Mouse (Mus musculus): Measurements from ENCODE around the gene Sparc. TPM values are rescaled to one million over a fixed set of nuclear protein-coding genes. Genes with fewer than 3 reads are reported as not detected.

The Sparc gene
- total and polyA plus RNA-seq, 2 experiments = 28.0 to 110 TPM

DNA sequence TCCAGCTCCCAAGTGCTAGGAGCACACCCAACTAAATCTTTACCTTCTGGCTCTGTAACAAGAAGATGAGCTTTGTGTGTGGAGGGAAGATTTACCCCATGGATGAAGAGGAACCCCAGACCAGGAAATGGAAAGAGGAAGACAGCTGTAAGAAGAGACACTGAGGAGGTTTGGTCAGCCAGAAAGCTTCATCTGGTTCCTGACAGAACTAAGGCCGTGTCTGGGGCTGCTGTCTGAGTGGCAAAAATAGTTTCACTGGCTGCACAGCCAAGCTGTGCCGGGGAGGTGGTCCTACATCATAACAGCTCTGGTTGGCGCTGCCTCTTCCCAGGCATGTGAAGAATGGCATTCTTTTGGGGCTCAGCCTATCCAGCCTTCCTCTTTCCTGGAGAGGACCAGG, 10.0 kb upstream of the Sparc start:
- no peak for DNase-seq (ENCODE audit: extremely low read depth, low read depth, low spot score)
- Histone ChIP-seq H3K27me3 (ENCODE audit: control insufficient read depth, insufficient read depth, low read length) (no peaks in the 10 kb centered on the region), H3K4me1 (ENCODE audit: control insufficient read depth, insufficient read depth, low read length) (peaks cover 7% of the 10 kb centered on the region), H3K9ac (ENCODE audit: low read depth, low read length) (no peak overlapping the region), H3K79me2 (ENCODE audit: control insufficient read depth, insufficient read depth, low read length) (no peaks in the 10 kb centered on the region), H3K27ac (replicated peaks; ENCODE audit: insufficient read depth, low read depth, low read length) (no peak overlapping the region), H3K4me3 (ENCODE audit: insufficient read depth, low read depth, low read length) (no peak overlapping the region), H3K36me3 (ENCODE audit: control insufficient read depth, insufficient read depth, low read length) (no peaks in the 10 kb centered on the region)
- WGBS = 75% methylated on average over 3 of the region's 3 CpGs
- no peak for TF ChIP-seq POLR2A (IDR thresholded peaks at IDR 0.05; ENCODE audit: extremely low read depth, insufficient read depth, low read length)
- no peak for TF ChIP-seq CTCF (IDR thresholded peaks at IDR 0.05; ENCODE audit: low read depth, low read length)

DNA sequence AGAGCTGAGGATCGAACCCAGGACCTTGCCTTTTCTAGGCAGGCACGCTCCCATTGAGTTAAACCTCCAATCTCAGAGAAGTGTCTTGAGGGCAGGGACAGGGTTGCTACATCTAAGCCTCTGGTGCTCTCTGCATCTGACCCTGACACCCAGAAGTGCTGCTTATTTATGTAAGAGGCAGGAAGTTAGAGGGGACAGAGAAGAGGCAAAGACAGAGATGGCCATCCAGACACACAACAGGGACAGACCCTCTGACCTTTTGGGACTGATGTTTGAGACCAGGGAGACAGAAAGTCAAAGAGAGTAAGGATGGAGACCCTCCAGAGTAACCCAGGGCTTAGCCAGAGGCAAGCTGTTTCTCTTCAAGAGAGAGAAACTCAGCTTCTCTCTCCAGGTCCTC, 7.0 kb upstream of the Sparc start:
- Histone ChIP-seq H3K9ac (ENCODE audit: low read depth, low read length) (no peak overlapping the region), H3K4me1 (ENCODE audit: control insufficient read depth, insufficient read depth, low read length) (peaks cover 8% of the 10 kb centered on the region), H3K27ac (replicated peaks; ENCODE audit: insufficient read depth, low read depth, low read length) (no peak overlapping the region), H3K4me3 (ENCODE audit: insufficient read depth, low read depth, low read length) (no peak overlapping the region), H3K36me3 (ENCODE audit: control insufficient read depth, insufficient read depth, low read length) (no peaks in the 10 kb centered on the region), H3K79me2 (ENCODE audit: control insufficient read depth, insufficient read depth, low read length) (no peaks in the 10 kb centered on the region), H3K27me3 (ENCODE audit: control insufficient read depth, insufficient read depth, low read length) (no peaks in the 10 kb centered on the region)
- TF ChIP-seq POLR2A (IDR thresholded peaks at IDR 0.05; ENCODE audit: extremely low read depth, insufficient read depth, low read length) (no peak), CTCF (IDR thresholded peaks at IDR 0.05; ENCODE audit: low read depth, low read length) (no peak)
- 89% methylated on average over 2 of the region's 2 CpGs for WGBS
- DNase-seq (ENCODE audit: extremely low read depth, low read depth, low spot score) = no peak

DNA sequence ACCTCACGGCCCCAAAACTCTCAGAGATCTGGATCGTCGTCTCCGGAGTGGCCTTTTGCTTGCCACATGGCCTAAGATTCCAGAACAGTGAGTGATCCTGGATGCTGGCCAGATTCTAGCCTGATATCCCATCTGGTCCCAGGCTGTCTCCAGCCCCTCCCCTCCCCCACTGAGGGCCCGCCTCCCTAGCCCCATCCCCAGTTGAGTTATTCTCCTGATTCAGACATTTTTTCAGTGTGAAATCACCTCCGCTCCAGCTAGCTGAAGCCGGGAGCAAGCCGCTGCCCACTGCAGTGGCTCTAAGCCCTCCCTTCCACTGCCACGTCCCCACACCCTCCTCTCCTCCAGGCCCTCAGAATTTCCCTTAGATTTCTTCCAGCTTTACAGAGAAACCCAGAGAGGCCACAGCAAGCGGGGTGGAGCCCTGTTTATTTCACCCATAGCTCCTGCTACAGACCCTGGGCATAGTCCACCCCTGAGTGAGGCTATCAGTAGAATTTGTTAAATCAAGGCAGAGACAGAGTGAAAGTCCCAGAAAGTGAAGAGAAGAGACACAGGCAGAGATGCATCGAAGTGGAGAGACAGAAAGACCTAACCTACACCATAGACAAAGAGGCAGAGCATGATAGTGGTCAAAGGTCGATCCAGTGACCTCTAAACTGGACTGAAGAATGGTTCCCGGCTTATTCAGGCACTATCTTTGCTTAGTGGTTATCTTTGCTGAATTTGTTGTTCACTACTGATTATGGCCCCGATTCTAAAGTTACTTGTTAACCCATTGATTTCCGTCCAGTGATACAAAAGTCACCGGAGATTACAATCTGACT, 5.4 kb upstream of the Sparc start:
- 30% methylated on average over 16 of the region's 16 CpGs for WGBS
- Histone ChIP-seq H3K27me3 (ENCODE audit: control insufficient read depth, insufficient read depth, low read length) (no peaks in the 10 kb centered on the region), H3K36me3 (ENCODE audit: control insufficient read depth, insufficient read depth, low read length) (no peaks in the 10 kb centered on the region), H3K9ac (ENCODE audit: low read depth, low read length) (no peak overlapping the region; the same call in 1 of the 2 replicates), H3K4me1 (ENCODE audit: control insufficient read depth, insufficient read depth, low read length) (peaks cover 8% of the 10 kb centered on the region), H3K79me2 (ENCODE audit: control insufficient read depth, insufficient read depth, low read length) (no peaks in the 10 kb centered on the region), H3K4me3 (ENCODE audit: insufficient read depth, low read depth, low read length) (no peak overlapping the region), H3K27ac (replicated peaks; ENCODE audit: insufficient read depth, low read depth, low read length) (peak overlapping the region; percentile 60)
- TF ChIP-seq CTCF (IDR thresholded peaks at IDR 0.05; ENCODE audit: low read depth, low read length) (no peak), POLR2A (IDR thresholded peaks at IDR 0.05; ENCODE audit: extremely low read depth, insufficient read depth, low read length) (no peak)
- peak; percentile 72 for DNase-seq (ENCODE audit: extremely low read depth, low read depth, low spot score)

DNA sequence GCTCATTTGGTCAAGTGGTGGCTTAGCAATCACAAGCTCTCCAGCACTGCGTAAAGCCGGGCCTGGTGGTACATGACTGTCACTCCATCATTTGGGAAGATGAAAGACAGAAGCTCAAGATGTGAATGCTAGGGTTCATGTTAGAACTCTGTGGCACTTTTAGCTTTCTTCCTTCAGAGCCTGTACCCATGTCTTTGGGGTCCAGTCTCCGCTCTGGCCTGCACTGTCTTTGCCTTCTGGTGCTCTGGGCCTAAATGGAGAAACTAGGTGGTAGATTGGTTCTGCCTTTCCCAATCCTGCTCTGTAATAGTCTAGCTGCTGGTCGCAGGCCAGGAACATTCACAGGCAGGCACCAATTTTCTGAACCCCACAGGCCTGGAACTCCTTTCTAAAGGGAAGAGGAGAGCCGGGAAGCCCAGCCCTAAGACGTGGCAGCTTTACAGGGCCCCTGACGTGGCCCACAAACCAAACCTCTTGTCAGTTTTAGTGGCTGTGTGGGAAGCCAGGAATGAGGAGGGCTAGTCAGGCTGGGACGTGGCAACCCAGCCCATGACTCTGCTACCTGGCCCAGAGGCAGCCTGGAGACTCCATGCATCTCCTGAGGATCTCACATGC, 1.9 kb upstream of the Sparc start:
- Histone ChIP-seq H3K79me2 (ENCODE audit: control insufficient read depth, insufficient read depth, low read length) (no peaks in the 10 kb centered on the region), H3K4me1 (ENCODE audit: control insufficient read depth, insufficient read depth, low read length) (peaks cover 8% of the 10 kb centered on the region), H3K27ac (replicated peaks; ENCODE audit: insufficient read depth, low read depth, low read length) (no peak overlapping the region), H3K9ac (ENCODE audit: low read depth, low read length) (no peak overlapping the region), H3K4me3 (ENCODE audit: insufficient read depth, low read depth, low read length) (no peak overlapping the region), H3K27me3 (ENCODE audit: control insufficient read depth, insufficient read depth, low read length) (no peaks in the 10 kb centered on the region), H3K36me3 (ENCODE audit: control insufficient read depth, insufficient read depth, low read length) (no peaks in the 10 kb centered on the region)
- 92% methylated on average over 8 of the region's 8 CpGs for WGBS
- DNase-seq (ENCODE audit: extremely low read depth, low read depth, low spot score) = no peak
- no peak for TF ChIP-seq POLR2A (IDR thresholded peaks at IDR 0.05; ENCODE audit: extremely low read depth, insufficient read depth, low read length)
- no peak for TF ChIP-seq CTCF (IDR thresholded peaks at IDR 0.05; ENCODE audit: low read depth, low read length)

DNA sequence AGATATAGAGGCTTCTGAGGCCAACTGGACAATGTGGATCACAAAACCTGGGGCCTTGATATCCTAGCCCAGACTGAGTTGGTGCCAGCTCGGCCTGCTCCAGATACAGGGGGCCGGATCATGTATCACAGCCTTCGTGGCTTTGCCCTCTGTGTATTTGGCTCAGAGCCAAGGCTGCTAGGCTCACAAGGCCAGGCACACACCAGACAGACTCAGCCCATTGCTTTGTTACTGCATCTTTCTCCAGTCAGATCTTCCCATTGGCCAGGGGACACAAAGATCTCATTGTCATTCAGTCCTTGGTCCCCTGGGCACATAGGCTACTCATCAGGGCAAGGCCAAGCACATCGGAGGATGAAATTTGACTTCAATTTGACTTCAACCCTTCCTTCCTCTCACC, 773 bp upstream of the Sparc start:
- Histone ChIP-seq H3K36me3 (ENCODE audit: control insufficient read depth, insufficient read depth, low read length) (no peaks in the 10 kb centered on the region), H3K79me2 (ENCODE audit: control insufficient read depth, insufficient read depth, low read length) (no peaks in the 10 kb centered on the region), H3K4me1 (ENCODE audit: control insufficient read depth, insufficient read depth, low read length) (peaks cover 7% of the 10 kb centered on the region), H3K4me3 (ENCODE audit: insufficient read depth, low read depth, low read length) (no peak overlapping the region), H3K27ac (replicated peaks; ENCODE audit: insufficient read depth, low read depth, low read length) (no peak overlapping the region), H3K9ac (ENCODE audit: low read depth, low read length) (no peak overlapping the region), H3K27me3 (ENCODE audit: control insufficient read depth, insufficient read depth, low read length) (no peaks in the 10 kb centered on the region)
- no peak for DNase-seq (ENCODE audit: extremely low read depth, low read depth, low spot score)
- WGBS = 41% methylated on average over 4 of the region's 4 CpGs
- TF ChIP-seq POLR2A (IDR thresholded peaks at IDR 0.05; ENCODE audit: extremely low read depth, insufficient read depth, low read length) = no peak
- TF ChIP-seq CTCF (IDR thresholded peaks at IDR 0.05; ENCODE audit: low read depth, low read length) = no peak
